Mouse (Mus musculus) heart, adult 11 months (tissue): ENCODE measurements at regions not wholly inside any gene's neighbourhood (a gene's known extent, or its start where the extent isn't known, plus 50 kb on each side); places are given as distances from the start of the nearest gene placed in this dataset.

Source experiments
- DNase-seq: peaks from one replicate; pipeline ENCODE4 v3.0.0; 2022

DNA sequence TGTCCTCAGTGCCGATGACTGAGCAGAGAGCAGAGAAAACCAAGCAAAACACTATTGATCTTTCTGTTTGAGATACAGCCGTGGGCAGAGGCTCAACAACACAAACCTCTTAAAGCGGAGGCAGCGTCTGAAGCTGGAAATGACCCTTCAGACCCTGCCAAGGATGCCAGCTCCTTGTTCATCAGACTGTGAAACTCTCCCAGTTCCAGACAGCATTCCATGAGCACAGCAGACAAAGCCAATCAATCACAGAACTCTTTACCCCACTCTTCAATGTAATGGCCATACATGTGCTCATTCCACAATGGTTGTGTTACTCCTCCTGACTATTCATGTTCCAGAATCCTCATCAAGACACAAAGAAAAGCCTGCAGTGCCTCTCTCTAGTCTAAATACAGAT is 73.5 kb downstream of the Tmem114 start:
- peak; percentile 78 for DNase-seq

DNA sequence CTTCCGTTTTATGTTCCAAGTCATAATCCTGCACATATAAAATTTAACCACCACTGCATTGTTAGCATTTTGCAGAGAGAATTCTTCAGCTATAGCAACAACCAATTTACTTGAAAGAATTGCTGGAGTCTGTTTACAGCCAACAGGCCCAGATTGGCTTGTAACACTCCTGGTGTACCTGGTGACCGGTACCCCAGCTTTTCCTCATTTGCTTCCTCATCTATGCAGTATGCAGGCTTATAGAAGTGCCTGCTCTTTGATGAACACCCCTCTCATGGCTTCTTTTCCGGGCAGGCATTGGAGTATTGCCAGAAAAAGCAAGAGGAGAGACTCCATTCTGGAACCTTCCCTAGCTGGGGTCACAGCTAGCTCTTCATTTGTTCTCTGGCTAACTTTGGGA is 75.8 kb downstream of the Tmem114 start:
- peak; percentile 74 for DNase-seq

- peak; percentile 85 for DNase-seq
These were observed 76.3 kb downstream of the Tmem114 start for GRCm38 (mm10) chr16:8348645-8349044.

DNA sequence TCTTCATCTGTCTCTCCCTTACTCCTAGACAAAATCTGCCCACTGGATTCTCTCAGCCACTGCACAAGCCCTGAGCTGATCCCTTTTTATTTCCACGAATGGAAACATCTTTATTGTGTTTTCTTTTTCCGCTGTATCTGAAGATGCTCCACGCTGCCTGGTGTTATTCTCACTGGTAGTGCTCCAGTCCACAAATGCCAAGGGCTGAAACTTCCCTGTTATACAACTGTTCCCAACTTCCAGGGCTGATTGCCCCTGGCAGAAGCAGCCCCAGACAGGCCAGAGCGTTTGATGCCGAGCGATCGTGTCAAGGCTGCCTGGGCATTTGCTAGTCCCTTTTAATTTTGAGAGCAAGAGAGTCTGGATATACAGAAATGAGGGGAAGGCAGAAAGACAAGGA is 79.7 kb downstream of the Tmem114 start:
- peak; percentile 72 for DNase-seq

- DNase-seq: peak; percentile 91
These were observed 91.7 kb downstream of the Tmem114 start for GRCm38 (mm10) chr16:8333081-8333710.

DNA sequence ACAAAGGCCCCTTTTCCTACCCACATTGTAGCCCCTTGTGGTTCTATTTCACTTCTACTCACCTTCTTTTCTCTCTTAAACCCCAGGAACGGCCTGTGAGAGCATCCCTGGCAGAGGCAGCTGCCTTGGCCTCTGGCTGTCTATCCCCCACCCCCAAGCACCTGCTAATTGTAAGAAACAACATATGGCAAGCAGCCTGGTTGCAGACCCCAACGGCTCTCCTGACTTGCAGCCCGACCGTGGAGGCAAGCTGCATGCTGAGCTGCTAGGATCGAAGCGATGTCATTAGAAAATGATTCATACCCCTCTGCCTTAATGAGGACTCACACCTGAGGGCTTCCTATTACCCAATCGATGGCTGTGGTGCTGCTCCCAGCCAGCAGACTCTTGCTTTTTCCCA is 112.9 kb downstream of the Tmem114 start:
- DNase-seq: peak; percentile 67

GRCm38 (mm10) chr16:8306389-8306788 is 118.5 kb downstream of the Tmem114 start:
- peak; percentile 79 for DNase-seq
